Mouse (Mus musculus): ENCODE measurements around the gene Scaf4. TPM values are rescaled to one million over a fixed set of nuclear protein-coding genes. Genes with fewer than 3 reads are reported as not detected.

Scaf4 gene
- polyA plus RNA-seq, 1 experiment from 2014 or later = 7.9 TPM

DNA sequence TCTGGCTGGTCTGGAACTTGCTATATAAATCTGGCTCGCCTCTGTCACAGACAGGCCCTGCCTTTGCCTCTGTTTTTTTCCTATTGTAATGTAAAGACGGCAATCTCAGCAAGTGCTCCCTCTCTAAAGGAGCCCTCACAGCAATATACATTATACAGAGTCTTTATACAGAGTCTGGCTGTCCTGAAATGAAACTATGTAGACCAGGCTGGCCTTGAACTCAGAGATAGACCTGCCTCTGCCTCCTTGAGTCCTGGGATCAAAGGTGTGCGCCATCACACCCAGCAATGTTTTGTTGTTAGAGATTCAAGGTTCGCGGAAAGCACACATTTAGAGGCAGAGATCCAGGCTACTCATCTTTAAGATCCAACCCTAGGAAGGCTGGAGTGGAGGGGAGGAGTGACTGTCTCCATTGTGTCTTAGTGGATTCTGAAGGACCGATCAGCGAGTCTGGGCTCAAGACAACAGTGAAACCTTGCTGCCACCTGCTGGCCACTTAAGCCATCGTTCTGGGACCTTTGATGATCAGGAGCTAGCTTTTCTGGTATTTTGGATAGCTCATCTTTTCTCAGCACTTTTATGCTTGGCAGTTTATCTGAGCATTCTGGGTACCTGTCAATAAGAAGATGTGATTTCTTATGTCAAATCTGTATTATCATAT is 98.2 kb downstream of the Scaf4 start:
- Histone ChIP-seq H3K9me3 (replicated peaks; ENCODE audit: control insufficient read depth, low read length) (no peaks in the 10 kb centered on the region), H3K27me3 (ENCODE audit: control insufficient read depth, insufficient read depth, low read depth, low read length) (no peaks in the 10 kb centered on the region), H3K27ac (ENCODE audit: low read length) (no peak overlapping the region), H3K9ac (ENCODE audit: low read depth, low read length) (no peak overlapping the region), H3K36me3 (ENCODE audit: control insufficient read depth, insufficient read depth) (no peaks in the 10 kb centered on the region), H3K4me3 (ENCODE audit: low read depth, low read length) (no peak overlapping the region), H3K4me1 (ENCODE audit: control insufficient read depth, low read depth, low read length) (peaks cover 2% of the 10 kb centered on the region), H3K4me2 (ENCODE audit: low read depth, low read length) (no peak overlapping the region)
- ATAC-seq (ENCODE audit: low read depth) = no peak
- 40% methylated on average over 8 of the region's 8 CpGs for WGBS (ENCODE audit: insufficient replicate concordance)

DNA sequence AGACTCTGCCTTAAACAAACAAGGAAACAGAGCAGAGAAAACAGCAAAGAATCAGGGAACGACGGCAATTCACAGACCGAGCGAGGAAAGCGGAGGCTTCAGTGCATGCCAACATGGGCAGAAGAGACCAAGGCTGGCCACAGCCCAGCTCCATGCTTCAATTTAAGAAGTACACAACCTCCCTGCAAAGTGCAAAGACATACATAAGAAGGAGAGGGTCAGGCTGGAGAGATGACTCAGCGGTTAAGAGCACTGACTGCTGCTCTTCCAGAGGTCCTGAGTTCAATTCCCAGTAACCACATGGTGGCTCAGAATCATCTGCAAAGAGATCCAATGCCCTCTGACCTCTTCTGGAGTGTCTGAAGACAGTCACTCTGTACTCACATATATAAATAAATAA is 100.2 kb downstream of the Scaf4 start:
- H3K4me3 ChIP-seq (ENCODE audit: low read depth, low read length) = no peak overlapping the region
- no peak for ATAC-seq (ENCODE audit: low read depth)
- 76% methylated on average over 6 of the region's 6 CpGs for WGBS (ENCODE audit: insufficient replicate concordance)
- H3K27ac ChIP-seq (ENCODE audit: low read length) = no peak overlapping the region
- no peaks in the 10 kb centered on the region for H3K36me3 ChIP-seq (ENCODE audit: control insufficient read depth, insufficient read depth)
- H3K9me3 ChIP-seq (replicated peaks; ENCODE audit: control insufficient read depth, low read length) = no peaks in the 10 kb centered on the region
- H3K9ac ChIP-seq (ENCODE audit: low read depth, low read length) = no peak overlapping the region
- H3K27me3 ChIP-seq (ENCODE audit: control insufficient read depth, insufficient read depth, low read depth, low read length) = no peaks in the 10 kb centered on the region
- no peak overlapping the region for H3K4me2 ChIP-seq (ENCODE audit: low read depth, low read length)
- peaks cover 2% of the 10 kb centered on the region for H3K4me1 ChIP-seq (ENCODE audit: control insufficient read depth, low read depth, low read length)

DNA sequence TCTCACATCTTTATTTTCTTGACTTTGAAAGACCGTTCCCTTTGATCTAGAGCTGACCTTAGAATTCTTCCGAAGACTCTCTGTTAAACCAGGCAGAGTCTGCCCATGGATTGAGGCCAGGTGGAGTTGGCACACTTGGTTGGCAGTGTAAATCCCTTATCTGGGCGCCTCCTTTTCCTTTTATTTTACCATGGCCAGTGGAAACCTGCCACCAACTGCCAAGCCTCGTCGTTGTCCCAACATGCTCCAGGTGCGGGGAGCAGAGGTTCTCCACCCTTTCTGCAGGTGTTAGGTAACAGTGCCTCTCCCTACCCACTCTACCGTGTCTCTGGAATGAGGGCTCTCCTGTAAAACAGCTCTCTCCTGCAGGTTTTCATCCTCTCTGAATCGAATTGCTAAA is 102.6 kb downstream of the Scaf4 start:
- Histone ChIP-seq H3K4me2 (ENCODE audit: low read depth, low read length) (no peak overlapping the region), H3K9ac (ENCODE audit: low read depth, low read length) (no peak overlapping the region), H3K9me3 (replicated peaks; ENCODE audit: control insufficient read depth, low read length) (no peaks in the 10 kb centered on the region), H3K4me1 (ENCODE audit: control insufficient read depth, low read depth, low read length) (peaks cover 2% of the 10 kb centered on the region), H3K27me3 (ENCODE audit: control insufficient read depth, insufficient read depth, low read depth, low read length) (no peaks in the 10 kb centered on the region), H3K27ac (ENCODE audit: low read length) (no peak overlapping the region), H3K4me3 (ENCODE audit: low read depth, low read length) (no peak overlapping the region), H3K36me3 (ENCODE audit: control insufficient read depth, insufficient read depth) (no peaks in the 10 kb centered on the region)
- WGBS (ENCODE audit: insufficient replicate concordance) = 66% methylated on average over 8 of the region's 8 CpGs
- ATAC-seq (ENCODE audit: low read depth) = no peak

DNA sequence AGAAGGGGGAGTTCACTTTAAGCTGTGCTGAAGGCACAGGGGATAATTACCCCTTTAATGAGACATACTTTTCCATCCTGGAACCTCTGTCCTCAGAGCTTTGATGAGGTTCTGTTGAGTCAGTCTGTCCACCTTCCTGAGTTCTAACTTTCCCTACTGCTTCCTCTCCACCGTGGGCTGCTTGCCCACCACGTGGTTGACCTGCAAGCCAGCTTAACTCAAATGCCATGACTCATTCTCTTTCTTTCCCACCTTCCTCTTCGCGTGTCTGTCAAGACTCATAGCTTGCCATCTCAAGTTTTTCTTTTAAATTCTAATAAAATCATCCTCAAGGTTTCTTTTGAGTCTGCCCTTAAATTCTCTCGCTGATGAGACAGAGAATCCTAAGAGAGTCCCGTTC is 103.3 kb downstream of the Scaf4 start:
- Histone ChIP-seq H3K9ac (ENCODE audit: low read depth, low read length) (no peak overlapping the region), H3K27me3 (ENCODE audit: control insufficient read depth, insufficient read depth, low read depth, low read length) (no peaks in the 10 kb centered on the region; the same call in 1 of the 2 replicates), H3K4me1 (ENCODE audit: control insufficient read depth, low read depth, low read length) (peaks cover 2% of the 10 kb centered on the region), H3K27ac (ENCODE audit: low read length) (no peak overlapping the region), H3K36me3 (ENCODE audit: control insufficient read depth, insufficient read depth) (no peaks in the 10 kb centered on the region), H3K4me2 (ENCODE audit: low read depth, low read length) (no peak overlapping the region), H3K4me3 (ENCODE audit: low read depth, low read length) (no peak overlapping the region), H3K9me3 (replicated peaks; ENCODE audit: control insufficient read depth, low read length) (no peaks in the 10 kb centered on the region)
- ATAC-seq (ENCODE audit: low read depth) = no peak
- WGBS (ENCODE audit: insufficient replicate concordance) = 47% methylated on average over 6 of the region's 6 CpGs

DNA sequence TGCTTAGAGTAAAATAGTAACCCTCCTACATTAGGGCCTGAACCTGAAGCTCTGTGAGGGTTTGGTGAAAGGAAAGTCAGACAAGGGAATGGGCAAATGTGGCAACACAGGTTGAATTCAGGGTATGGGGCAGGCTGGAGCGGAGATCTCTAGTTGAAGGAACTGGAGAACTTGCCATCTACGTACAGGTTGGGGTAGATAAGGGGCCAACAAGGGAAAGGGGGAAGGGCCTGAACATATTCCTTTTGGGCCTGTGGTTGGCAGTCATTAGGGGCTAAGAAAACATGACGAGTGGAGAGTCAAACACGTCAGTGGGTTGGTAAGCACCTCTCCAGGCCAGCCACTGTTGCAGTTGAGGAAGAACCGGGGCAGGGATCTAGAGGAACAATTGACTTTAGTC is 104.4 kb downstream of the Scaf4 start:
- Histone ChIP-seq H3K4me3 (ENCODE audit: low read depth, low read length) (no peak overlapping the region), H3K4me1 (ENCODE audit: control insufficient read depth, low read depth, low read length) (peaks cover 2% of the 10 kb centered on the region), H3K9ac (ENCODE audit: low read depth, low read length) (no peak overlapping the region), H3K36me3 (ENCODE audit: control insufficient read depth, insufficient read depth) (no peaks in the 10 kb centered on the region), H3K4me2 (ENCODE audit: low read depth, low read length) (no peak overlapping the region), H3K27me3 (ENCODE audit: control insufficient read depth, insufficient read depth, low read depth, low read length) (no peaks in the 10 kb centered on the region; the same call in 1 of the 2 replicates), H3K9me3 (replicated peaks; ENCODE audit: control insufficient read depth, low read length) (no peaks in the 10 kb centered on the region), H3K27ac (ENCODE audit: low read length) (no peak overlapping the region)
- ATAC-seq (ENCODE audit: low read depth) = no peak
- WGBS (ENCODE audit: insufficient replicate concordance) = 22% methylated on average over 5 of the region's 5 CpGs

DNA sequence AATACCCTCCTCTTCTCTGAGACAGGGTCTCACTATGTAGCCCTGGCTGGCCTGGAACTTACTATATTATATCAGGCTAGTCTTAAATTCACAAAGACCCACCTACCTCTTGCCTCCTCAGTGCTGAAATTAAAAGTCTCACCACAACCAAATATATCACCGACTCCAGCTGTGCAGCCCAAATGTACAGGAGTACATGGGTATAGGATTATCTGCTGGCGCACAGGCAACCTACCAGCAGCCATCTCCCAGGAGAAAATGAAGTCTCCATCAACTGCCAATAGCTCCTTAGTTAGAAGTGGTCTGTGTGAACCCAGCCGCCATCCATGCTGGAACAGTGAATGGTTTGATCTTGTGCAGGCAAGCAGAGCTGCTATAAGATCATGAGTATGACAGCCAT is 105.9 kb downstream of the Scaf4 start:
- 36% methylated on average over 3 of the region's 3 CpGs for WGBS (ENCODE audit: insufficient replicate concordance)
- H3K4me2 ChIP-seq (ENCODE audit: low read depth, low read length) = no peak overlapping the region

DNA sequence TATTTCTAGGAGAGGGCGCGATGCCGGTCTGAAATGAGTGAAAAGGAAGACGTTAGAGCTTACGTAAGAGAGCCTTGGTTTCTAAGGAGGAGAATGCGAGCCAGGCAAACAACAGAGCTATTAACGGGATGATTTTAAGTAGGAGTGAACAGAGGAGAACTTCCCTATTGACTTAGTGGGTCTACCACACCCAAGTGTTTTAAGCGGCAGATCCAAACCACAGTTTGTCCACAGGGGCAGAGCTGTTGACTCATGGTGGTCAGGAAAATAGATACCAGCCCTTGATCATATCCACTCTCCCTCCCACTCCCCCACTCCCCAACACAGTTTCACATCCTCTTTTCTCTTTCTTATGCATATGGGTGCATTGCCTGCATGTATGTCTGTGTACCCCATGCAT is 106.9 kb downstream of the Scaf4 start:
- Histone ChIP-seq H3K9me3 (replicated peaks; ENCODE audit: control insufficient read depth, low read length) (no peaks in the 10 kb centered on the region), H3K36me3 (ENCODE audit: control insufficient read depth, insufficient read depth) (no peaks in the 10 kb centered on the region), H3K9ac (ENCODE audit: low read depth, low read length) (no peak overlapping the region), H3K4me1 (ENCODE audit: control insufficient read depth, low read depth, low read length) (no peaks in the 10 kb centered on the region), H3K27ac (ENCODE audit: low read length) (no peak overlapping the region), H3K4me2 (ENCODE audit: low read depth, low read length) (no peak overlapping the region), H3K27me3 (ENCODE audit: control insufficient read depth, insufficient read depth, low read depth, low read length) (no peaks in the 10 kb centered on the region; the same call in 1 of the 2 replicates), H3K4me3 (ENCODE audit: low read depth, low read length) (no peak overlapping the region)
- 13% methylated on average over 8 of the region's 8 CpGs for WGBS (ENCODE audit: insufficient replicate concordance)
- peak; percentile 55 for ATAC-seq (ENCODE audit: low read depth)

More for the DNA sequence above, 105.9 kb downstream of the Scaf4 start:
- Histone ChIP-seq H3K27me3 (ENCODE audit: control insufficient read depth, insufficient read depth, low read depth, low read length) (no peaks in the 10 kb centered on the region; the same call in 1 of the 2 replicates), H3K4me3 (ENCODE audit: low read depth, low read length) (no peak overlapping the region), H3K27ac (ENCODE audit: low read length) (no peak overlapping the region), H3K36me3 (ENCODE audit: control insufficient read depth, insufficient read depth) (no peaks in the 10 kb centered on the region), H3K9ac (ENCODE audit: low read depth, low read length) (no peak overlapping the region), H3K9me3 (replicated peaks; ENCODE audit: control insufficient read depth, low read length) (no peaks in the 10 kb centered on the region), H3K4me1 (ENCODE audit: control insufficient read depth, low read depth, low read length) (no peaks in the 10 kb centered on the region)
- ATAC-seq (ENCODE audit: low read depth) = no peak

DNA sequence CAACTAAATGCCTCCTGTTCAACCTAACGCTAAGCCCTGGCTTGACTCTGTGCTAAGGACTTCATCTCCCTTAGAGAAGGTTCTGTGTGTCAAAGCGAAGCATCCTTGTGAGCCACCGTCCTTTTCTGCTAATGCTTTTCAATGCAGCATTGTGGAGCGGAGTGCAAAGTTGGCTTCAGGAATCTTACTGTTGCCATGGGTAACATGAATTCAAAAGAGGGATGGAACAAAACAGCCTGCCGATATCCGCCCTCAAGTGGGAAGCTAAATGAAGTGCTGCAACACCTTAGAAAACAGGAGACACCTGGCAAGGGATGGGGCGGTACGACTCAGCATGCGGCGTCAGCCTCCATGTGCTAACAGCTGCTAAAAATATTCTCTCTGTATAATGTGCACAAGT is 107.8 kb downstream of the Scaf4 start:
- no peaks in the 10 kb centered on the region for H3K4me1 ChIP-seq (ENCODE audit: control insufficient read depth, low read depth, low read length)
- 69% methylated on average over 10 of the region's 10 CpGs for WGBS (ENCODE audit: insufficient replicate concordance)
- no peak overlapping the region for H3K4me2 ChIP-seq (ENCODE audit: low read depth, low read length)
- H3K9ac ChIP-seq (ENCODE audit: low read depth, low read length) = no peak overlapping the region
- H3K9me3 ChIP-seq (replicated peaks; ENCODE audit: control insufficient read depth, low read length) = no peaks in the 10 kb centered on the region
- no peaks in the 10 kb centered on the region; the same call in 1 of the 2 replicates for H3K27me3 ChIP-seq (ENCODE audit: control insufficient read depth, insufficient read depth, low read depth, low read length)
- no peaks in the 10 kb centered on the region for H3K36me3 ChIP-seq (ENCODE audit: control insufficient read depth, insufficient read depth)
- H3K4me3 ChIP-seq (ENCODE audit: low read depth, low read length) = no peak overlapping the region
- no peak overlapping the region for H3K27ac ChIP-seq (ENCODE audit: low read length)
- no peak for ATAC-seq (ENCODE audit: low read depth)

Data from liver, embryonic 16.5 days (tissue).